Mouse (Mus musculus) liver, embryonic 13.5 days (tissue): Measurements from ENCODE around the gene Efhd2. TPM values are rescaled to one million over a fixed set of nuclear protein-coding genes. Genes with fewer than 3 reads are reported as not detected.

Source experiments
- ATAC-seq: fragments of 200-750 bp; cut with Nextera tagmentation; 2 replicates; pipeline ENCODE4 v1.8.0; 2017; ENCODE audit warnings: low read depth, mild to moderate bottlenecking, moderate number of reproducible peaks, moderate library complexity
- DNase-seq: peaks from one replicate; pipeline ENCODE4 v3.0.0; 2022
- H3K27ac ChIP-seq: fragments of 300-500 bp; sonication (generic); 2 replicates; pipeline ENCODE4 v1.5.1; 2015; ENCODE audit warnings: moderate library complexity, mild to moderate bottlenecking, inconsistent platforms
- H3K27me3 ChIP-seq: fragments of 300-500 bp; sonication (generic); 2 replicates; pipeline ENCODE4 v1.6.1; 2015; ENCODE audit warnings: mild to moderate bottlenecking, inconsistent platforms
- H3K36me3 ChIP-seq: fragments of 300-500 bp; sonication (generic); 2 replicates; pipeline ENCODE4 v1.6.1; 2015; ENCODE audit warnings: mild to moderate bottlenecking, inconsistent platforms
- H3K4me1 ChIP-seq: fragments of 300-500 bp; sonication (generic); replicated peaks from 2 replicates; pipeline ENCODE4 v1.6.1; 2015; ENCODE audit warnings: inconsistent platforms
- H3K4me2 ChIP-seq: fragments of 300-500 bp; sonication (generic); 2 replicates; pipeline ENCODE4 v1.6.1; 2015; ENCODE audit warnings: inconsistent platforms, mild to moderate bottlenecking, moderate library complexity
- H3K4me3 ChIP-seq: fragments of 300-500 bp; sonication (generic); replicated peaks from 2 replicates; pipeline ENCODE4 v1.5.1; 2015; ENCODE audit warnings: mild to moderate bottlenecking, inconsistent platforms
- H3K9ac ChIP-seq: fragments of 300-500 bp; sonication (generic); 2 replicates; pipeline ENCODE4 v1.6.1; 2015; ENCODE audit warnings: mild to moderate bottlenecking, inconsistent platforms
- H3K9me3 ChIP-seq: fragments of 300-500 bp; sonication (generic); replicated peaks from 2 replicates; pipeline ENCODE4 v1.6.1; 2016; ENCODE audit warnings: inconsistent platforms
- WGBS: fragments of 180-500 bp; shearing (Covaris S2); methylation state at CpG from one replicate; pipeline ENCODE4 v1.1.7; 2015; ENCODE audit not compliant: insufficient replicate concordance; 5-methylcytosine and 5-hydroxymethylcytosine counted together
- polyA plus RNA-seq: library from polyadenylated mRNA; unstranded; fragments of >200 nt; fragmentation: Nextera tagmentation; extraction: Ambion mirVana; gene quantifications from 2 replicates; pipeline ENCODE4 v1.2.1, GENCODE M21; 2015

Gene Efhd2
- polyA plus RNA-seq, 1 experiment from 2014 or later: 51.5 TPM

DNA sequence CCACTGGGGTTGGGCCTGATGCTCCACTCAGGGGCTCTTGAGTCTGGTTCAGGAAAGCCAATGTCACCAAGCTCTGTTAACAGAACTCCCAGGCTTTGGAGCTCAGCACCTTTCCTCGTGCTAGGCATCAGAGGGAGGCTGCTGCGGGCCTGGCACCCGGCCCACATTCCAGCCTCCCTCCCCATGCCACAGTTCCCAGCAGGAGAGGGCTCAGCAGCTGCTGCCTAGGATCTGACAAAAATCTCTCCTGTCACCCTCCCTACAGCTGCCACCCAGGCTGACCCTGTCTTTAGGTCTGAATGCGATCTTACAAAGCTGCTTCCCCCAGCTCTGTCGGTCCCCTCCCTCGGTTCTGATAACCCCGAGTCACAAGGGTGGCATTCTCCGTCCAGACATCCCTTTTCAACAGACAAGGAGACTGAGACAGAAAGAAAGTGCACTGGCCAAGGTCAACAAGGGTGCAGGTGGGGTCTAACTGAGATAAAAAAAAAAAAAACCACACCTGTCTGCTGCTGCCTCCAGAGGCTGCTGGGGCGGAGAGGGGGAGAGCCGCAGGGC lies 7.7 kb downstream of the Efhd2 start:
- H3K4me2 ChIP-seq: no peak overlapping the region
- DNase-seq: no peak
- H3K27ac ChIP-seq: no peak overlapping the region
- H3K9ac ChIP-seq: no peak overlapping the region
- H3K36me3 ChIP-seq: peaks cover 73% of the 10 kb centered on the region
- no peak overlapping the region for H3K4me3 ChIP-seq
- ATAC-seq: no peak
- peaks cover 52% of the 10 kb centered on the region for H3K4me1 ChIP-seq
- no peaks in the 10 kb centered on the region for H3K9me3 ChIP-seq
- H3K27me3 ChIP-seq: no peaks in the 10 kb centered on the region
- 70% methylated on average over 10 of the region's 10 CpGs for WGBS

DNA sequence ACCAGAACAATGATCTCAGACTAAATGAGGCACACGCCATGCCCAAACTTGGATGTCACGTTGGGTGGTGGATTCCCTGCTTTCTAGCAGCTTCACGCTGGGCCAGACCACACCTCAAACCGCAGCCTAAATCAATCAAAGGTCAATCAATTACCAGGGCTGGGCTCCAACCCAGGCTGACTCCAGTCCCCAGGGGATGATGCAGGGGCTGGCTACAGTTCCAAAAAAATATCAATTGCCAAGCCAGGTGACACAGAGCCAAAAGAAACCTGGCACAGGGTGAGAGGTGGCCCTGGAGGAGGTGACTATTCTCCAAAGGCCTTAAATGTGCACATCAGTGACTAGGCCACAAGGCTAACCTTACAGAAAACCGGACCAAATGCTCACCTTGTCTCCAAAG lies 9.1 kb downstream of the Efhd2 start:
- H3K36me3 ChIP-seq: peaks cover 72% of the 10 kb centered on the region

GRCm38 (mm10) chr4:141865006-141865405 lies 9.7 kb downstream of the Efhd2 start:
- no peak overlapping the region for H3K4me2 ChIP-seq
- no peaks in the 10 kb centered on the region for H3K9me3 ChIP-seq
- no peak overlapping the region for H3K9ac ChIP-seq
- no peaks in the 10 kb centered on the region for H3K27me3 ChIP-seq
- ATAC-seq (no peak), DNase-seq (no peak)
- peaks cover 72% of the 10 kb centered on the region for H3K36me3 ChIP-seq
- no peak overlapping the region for H3K4me3 ChIP-seq
- peaks cover 32% of the 10 kb centered on the region for H3K4me1 ChIP-seq
- 84% methylated on average over 5 of the region's 5 CpGs for WGBS
- H3K27ac ChIP-seq: no peak overlapping the region

More for the DNA sequence above, 9.1 kb downstream of the Efhd2 start:
- no peak overlapping the region for H3K4me3 ChIP-seq
- DNase-seq: no peak
- no peak overlapping the region for H3K27ac ChIP-seq
- no peak overlapping the region for H3K9ac ChIP-seq
- no peaks in the 10 kb centered on the region for H3K27me3 ChIP-seq
- H3K4me1 ChIP-seq: peaks cover 38% of the 10 kb centered on the region
- ATAC-seq: no peak
- H3K4me2 ChIP-seq: no peak overlapping the region
- H3K9me3 ChIP-seq: no peaks in the 10 kb centered on the region
- 83% methylated on average over 5 of the region's 5 CpGs for WGBS

DNA sequence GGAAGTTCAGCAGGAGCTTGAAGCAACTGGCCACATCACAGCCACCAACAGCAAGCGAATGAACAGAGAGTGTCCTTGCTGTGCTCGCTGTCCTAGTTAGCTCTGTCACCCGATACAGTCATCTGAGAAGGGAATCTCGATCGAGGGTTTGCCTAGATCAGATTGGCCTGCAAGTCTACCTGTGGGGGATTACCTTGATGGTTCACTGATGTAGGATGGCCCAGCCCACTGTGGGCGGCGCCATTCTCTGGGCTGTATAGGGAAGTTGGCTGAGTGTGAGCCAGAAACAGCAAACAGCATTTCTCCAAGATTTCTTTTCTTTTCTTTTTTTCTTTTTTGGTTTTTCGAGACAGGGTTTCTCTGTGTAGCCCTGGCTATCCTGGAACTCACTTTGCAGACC lies 10.2 kb downstream of the Efhd2 start:
- Histone ChIP-seq H3K9ac (no peak overlapping the region), H3K9me3 (no peaks in the 10 kb centered on the region), H3K27me3 (no peaks in the 10 kb centered on the region), H3K4me1 (peaks cover 27% of the 10 kb centered on the region), H3K36me3 (peaks cover 72% of the 10 kb centered on the region), H3K4me3 (no peak overlapping the region), H3K27ac (no peak overlapping the region), H3K4me2 (no peak overlapping the region)
- DNase-seq (no peak), ATAC-seq (no peak)
- 88% methylated on average over 8 of the region's 8 CpGs for WGBS

DNA sequence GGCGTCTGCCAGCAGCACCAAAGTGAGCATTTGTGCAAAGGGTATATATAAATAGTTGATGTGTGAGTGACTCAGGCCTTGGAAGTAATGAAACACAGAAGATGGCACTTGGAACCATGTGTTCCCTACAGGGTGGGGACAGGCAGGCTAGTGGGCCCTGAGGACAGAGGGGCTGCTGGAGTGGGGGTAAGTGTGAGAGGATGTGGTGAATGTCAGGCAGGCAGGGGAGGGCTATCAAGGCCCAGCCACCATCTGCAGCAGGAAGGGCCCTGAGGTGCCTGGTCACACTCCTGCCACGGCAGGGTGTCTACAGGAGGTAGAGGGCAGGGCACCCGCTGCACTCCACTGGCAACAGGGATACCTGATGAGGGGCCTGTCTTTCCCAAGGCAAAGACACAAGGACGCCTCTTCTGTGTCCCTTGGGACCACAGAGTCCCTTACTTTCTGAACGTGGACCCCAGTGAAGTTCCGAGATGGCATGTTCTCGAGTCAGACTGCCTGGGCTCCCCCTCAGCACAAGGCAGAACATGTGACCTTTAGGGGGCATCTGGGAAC lies 10.9 kb downstream of the Efhd2 start:
- Histone ChIP-seq H3K9me3 (no peaks in the 10 kb centered on the region), H3K36me3 (peaks cover 72% of the 10 kb centered on the region), H3K4me3 (no peak overlapping the region), H3K4me2 (no peak overlapping the region), H3K27ac (no peak overlapping the region), H3K4me1 (peaks cover 22% of the 10 kb centered on the region), H3K9ac (no peak overlapping the region), H3K27me3 (no peaks in the 10 kb centered on the region)
- DNase-seq (no peak), ATAC-seq (no peak)
- WGBS: 84% methylated on average over 7 of the region's 7 CpGs

- no peak overlapping the region for H3K27ac ChIP-seq
- WGBS: 87% methylated on average over 5 of the region's 5 CpGs
- DNase-seq: no peak
- H3K27me3 ChIP-seq: no peaks in the 10 kb centered on the region
- H3K36me3 ChIP-seq: peaks cover 67% of the 10 kb centered on the region
- no peak overlapping the region for H3K9ac ChIP-seq
- H3K9me3 ChIP-seq: no peaks in the 10 kb centered on the region
- H3K4me2 ChIP-seq: no peak overlapping the region
- ATAC-seq: no peak
- H3K4me3 ChIP-seq: no peak overlapping the region
- H3K4me1 ChIP-seq: peaks cover 18% of the 10 kb centered on the region
Observed at GRCm38 (mm10) chr4:141862867-141863266, 11.9 kb downstream of the Efhd2 start.

GRCm38 (mm10) chr4:141861591-141862295 lies 13.0 kb downstream of the Efhd2 start:
- Histone ChIP-seq H3K4me1 (peaks cover 11% of the 10 kb centered on the region), H3K9me3 (no peaks in the 10 kb centered on the region), H3K27ac (no peak overlapping the region), H3K27me3 (no peaks in the 10 kb centered on the region), H3K4me2 (no peak overlapping the region), H3K9ac (no peak overlapping the region), H3K4me3 (no peak overlapping the region), H3K36me3 (peaks cover 68% of the 10 kb centered on the region)
- WGBS: 71% methylated on average over 17 of the region's 17 CpGs
- ATAC-seq (no peak), DNase-seq (no peak)

DNA sequence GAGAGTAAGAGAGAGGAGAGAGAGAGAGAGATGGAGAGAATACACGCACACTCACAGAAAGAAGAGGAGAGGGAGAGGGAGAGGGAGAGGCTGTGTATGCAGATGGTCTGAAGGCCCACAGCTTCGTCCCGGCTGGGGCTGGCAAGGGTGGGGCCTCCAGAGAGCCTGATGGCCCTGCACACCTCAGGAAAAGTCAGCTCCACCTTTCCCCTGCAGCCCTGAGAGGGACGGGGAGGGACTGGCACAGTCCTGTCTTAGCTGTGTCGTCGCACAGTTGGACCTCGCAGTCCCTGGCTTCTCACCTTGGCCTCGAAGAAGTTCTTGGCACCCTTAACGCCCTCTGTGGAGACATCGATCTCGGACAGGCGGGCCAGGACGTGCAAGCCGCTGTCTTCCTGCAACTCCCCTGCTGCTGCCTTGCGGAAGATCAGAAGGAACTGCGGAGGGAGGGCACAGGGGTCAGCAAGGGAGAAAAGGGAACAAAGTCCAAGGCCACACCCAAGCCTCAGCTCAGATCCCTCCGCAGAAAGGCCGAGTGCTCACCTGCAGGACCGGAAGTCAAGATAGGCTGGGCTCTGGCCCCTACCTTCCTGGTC lies 14.4 kb downstream of the Efhd2 start:
- Histone ChIP-seq H3K9me3 (no peaks in the 10 kb centered on the region), H3K27me3 (no peaks in the 10 kb centered on the region), H3K4me3 (no peak overlapping the region), H3K36me3 (peaks cover 62% of the 10 kb centered on the region), H3K9ac (no peak overlapping the region), H3K4me2 (no peak overlapping the region), H3K27ac (no peak overlapping the region), H3K4me1 (peaks cover 5% of the 10 kb centered on the region)
- no peak for DNase-seq
- no peak for ATAC-seq
- WGBS: 78% methylated on average over 19 of the region's 19 CpGs

DNA sequence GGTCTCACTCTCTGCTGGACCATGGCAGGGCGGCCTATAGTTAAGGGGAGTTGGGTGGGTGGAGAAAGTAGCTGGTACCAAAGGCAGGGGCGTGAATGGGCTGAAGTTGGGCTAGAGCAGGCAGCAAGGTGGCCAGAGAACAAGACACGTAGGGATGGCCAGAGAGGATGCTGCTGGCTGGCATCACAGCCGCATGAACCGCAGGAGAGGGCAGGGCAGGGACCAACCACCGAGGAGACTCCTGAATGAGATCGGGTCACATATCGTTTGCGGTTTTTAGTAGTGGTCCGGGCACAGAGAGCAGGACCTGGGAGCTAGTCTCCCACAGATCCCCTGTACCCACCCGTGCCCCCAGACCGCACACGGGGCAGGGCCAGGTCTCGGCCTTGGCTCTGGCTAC lies 15.4 kb downstream of the Efhd2 start:
- peaks cover 55% of the 10 kb centered on the region for H3K36me3 ChIP-seq
- WGBS: 94% methylated on average over 14 of the region's 14 CpGs
- DNase-seq (no peak), ATAC-seq (no peak)
- H3K4me3 ChIP-seq: no peak overlapping the region
- H3K4me2 ChIP-seq: no peak overlapping the region
- H3K9me3 ChIP-seq: no peaks in the 10 kb centered on the region
- H3K27ac ChIP-seq: no peak overlapping the region
- H3K4me1 ChIP-seq: peaks cover 2% of the 10 kb centered on the region; the same call in 1 of the 2 replicates
- H3K27me3 ChIP-seq: no peaks in the 10 kb centered on the region
- no peak overlapping the region for H3K9ac ChIP-seq

DNA sequence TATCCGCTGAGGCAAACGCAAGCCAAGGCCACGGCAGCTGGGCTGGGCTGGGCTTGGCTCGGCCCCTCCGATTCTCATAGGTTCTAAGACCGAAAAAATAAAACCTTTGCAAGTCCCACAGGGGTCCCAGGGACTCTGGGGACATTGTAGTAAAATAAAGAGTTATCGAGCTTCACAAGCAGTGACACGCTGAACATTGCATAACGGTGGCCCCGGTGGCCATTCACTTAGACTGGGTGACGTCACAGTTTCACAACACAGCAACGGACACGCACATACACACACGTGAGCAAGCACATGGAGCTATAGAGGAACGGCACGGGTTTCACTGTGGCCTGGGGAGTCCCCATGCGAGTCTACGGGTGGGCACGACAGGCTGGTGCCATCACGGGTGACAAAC lies 16.2 kb downstream of the Efhd2 start:
- no peak overlapping the region for H3K4me3 ChIP-seq
- H3K27me3 ChIP-seq: no peaks in the 10 kb centered on the region
- peaks cover 2% of the 10 kb centered on the region; the same call in 1 of the 2 replicates for H3K4me1 ChIP-seq
- DNase-seq (no peak), ATAC-seq (no peak)
- no peak overlapping the region for H3K4me2 ChIP-seq
- peaks cover 48% of the 10 kb centered on the region for H3K36me3 ChIP-seq
- no peak overlapping the region for H3K27ac ChIP-seq
- H3K9me3 ChIP-seq: no peaks in the 10 kb centered on the region
- WGBS: 92% methylated on average over 20 of the region's 20 CpGs
- no peak overlapping the region for H3K9ac ChIP-seq

- peak; percentile 61 for DNase-seq
Observed at GRCm38 (mm10) chr4:141857422-141857930, 17.2 kb downstream of the Efhd2 start.

More at GRCm38 (mm10) chr4:141857422-141857930, 17.2 kb downstream of the Efhd2 start:
- Histone ChIP-seq H3K4me2 (no peak overlapping the region), H3K9ac (no peak overlapping the region), H3K36me3 (peaks cover 42% of the 10 kb centered on the region), H3K4me3 (no peak overlapping the region), H3K27ac (no peak overlapping the region), H3K27me3 (no peaks in the 10 kb centered on the region), H3K9me3 (no peaks in the 10 kb centered on the region), H3K4me1 (peaks cover 2% of the 10 kb centered on the region; the same call in 1 of the 2 replicates)
- peak; percentile 55 for ATAC-seq
- 16% methylated on average over 10 of the region's 10 CpGs for WGBS
